Mouse (Mus musculus) thymus, adult 2 months (tissue): ENCODE data around the gene Ifi202b.

Source experiments
- CTCF ChIP-seq: fragments of 200-500 bp; IDR thresholded peaks from 2 replicates; pipeline ENCODE4 v1.5.1; 2012; ENCODE audit warnings: mild to moderate bottlenecking, control low read depth, low read length, moderate library complexity, borderline replicate concordance; ENCODE audit not compliant: control insufficient read depth, poor library complexity, insufficient read depth; ENCODE audit errors: extremely low read depth
- POLR2A ChIP-seq: fragments of 200-500 bp; IDR thresholded peaks from 2 replicates; pipeline ENCODE4 v1.6.1; 2012; ENCODE audit warnings: mild to moderate bottlenecking, low read length, control low read depth, moderate library complexity; ENCODE audit not compliant: control insufficient read depth, poor library complexity, insufficient read depth; ENCODE audit errors: extremely low read depth

GRCm38 (mm10) chr1:173973111-173973510, 9.4 kb downstream of the Ifi202b start:
- no peak for TF ChIP-seq CTCF
- TF ChIP-seq POLR2A = no peak
